Mouse (Mus musculus) hematopoietic multipotent progenitor cell, adult 10-12 weeks (in vitro differentiated cells): Measurements from ENCODE around the gene Olfr710. TPM values are rescaled to one million over a fixed set of nuclear protein-coding genes. Genes with fewer than 3 reads are reported as not detected.

ENCODE experiments used
- polyA plus RNA-seq: library from polyadenylated mRNA; stranded (reverse); fragments of >175 nt; gene quantifications from 2 replicates; pipeline ENCODE4 v1.2.3, GENCODE M21; 2012; ENCODE audit warnings: low replicate concordance

Olfr710 gene
- not detected in 2 replicates for polyA plus RNA-seq

GRCm38 (mm10) chr7:106948212-106948611 lies at the start of gene Olfr710:
TSS of gene Olfr710 (minus strand) at chr7:106948312.

GRCm38 (mm10) chr7:106975353-106975752 lies 27.2 kb upstream of the Olfr710 start, which contains the start of gene Olfr711:
TSS of gene Olfr711 (minus strand) at chr7:106975453.

GRCm38 (mm10) chr7:106963837-106964236 lies 15.7 kb upstream of the Olfr710 start, which contains the start of gene Olfr6:
TSS of gene Olfr6 (minus strand) at chr7:106963937.

GRCm38 (mm10) chr7:106932119-106932518 lies 16.0 kb downstream of the Olfr710 start, which contains the start of gene Olfr709-ps1:
TSS of gene Olfr709-ps1 (minus strand) at chr7:106932219.

GRCm38 (mm10) chr7:106907676-106908075 lies 40.4 kb downstream of the Olfr710 start, which contains the start of gene Olfr1532-ps1:
TSS of gene Olfr1532-ps1 (plus strand) at chr7:106908001.

GRCm38 (mm10) chr7:106901141-106901540 lies 47.0 kb downstream of the Olfr710 start, which contains the start of gene Olfr707:
TSS of gene Olfr707 (minus strand) at chr7:106901241.

Other genes with a start within 250 kb of the Olfr710 start
- gene Olfr695, start 231.9 kb downstream of the Olfr710 start, polyA plus RNA-seq = not detected in 2 replicates
- not detected in 2 replicates for gene Olfr697, start 205.9 kb downstream of the Olfr710 start, polyA plus RNA-seq
- gene Olfr698, start 192.9 kb downstream of the Olfr710 start, polyA plus RNA-seq = not detected in 2 replicates
- not detected in 2 replicates for gene Olfr699, start 155.1 kb downstream of the Olfr710 start, polyA plus RNA-seq
- not detected in 2 replicates for gene Olfr700, start 139.5 kb downstream of the Olfr710 start, polyA plus RNA-seq
- not detected in 2 replicates for gene Olfr701, start 134.2 kb downstream of the Olfr710 start, polyA plus RNA-seq
- not detected in 2 replicates for gene Olfr702, start 114.4 kb downstream of the Olfr710 start, polyA plus RNA-seq
- not detected in 2 replicates for gene Olfr703, start 105.0 kb downstream of the Olfr710 start, polyA plus RNA-seq
- not detected in 2 replicates for gene Olfr704, start 85.1 kb downstream of the Olfr710 start, polyA plus RNA-seq
- not detected in 2 replicates for gene Olfr705, start 71.4 kb downstream of the Olfr710 start, polyA plus RNA-seq
- not detected in 2 replicates for gene Olfr706, start 60.1 kb downstream of the Olfr710 start, polyA plus RNA-seq
- gene Olfr707, start 47.1 kb downstream of the Olfr710 start, polyA plus RNA-seq = not detected in 2 replicates
- gene Olfr1532-ps1, start 40.3 kb downstream of the Olfr710 start, polyA plus RNA-seq = not detected in 2 replicates
- not detected in 2 replicates for gene Olfr709-ps1, start 16.1 kb downstream of the Olfr710 start, polyA plus RNA-seq
- 0.03 TPM in 1 of 2 replicates, not detected in the other for gene Olfr6, start 15.6 kb upstream of the Olfr710 start, polyA plus RNA-seq
- gene Olfr711, start 27.1 kb upstream of the Olfr710 start, polyA plus RNA-seq = not detected in 2 replicates
- not detected in 2 replicates for gene Olfr2, start 57.8 kb upstream of the Olfr710 start, polyA plus RNA-seq
- gene Olfr713, start 82.9 kb upstream of the Olfr710 start, polyA plus RNA-seq = not detected in 2 replicates
- not detected in 2 replicates for gene Olfr714, start 122.7 kb upstream of the Olfr710 start, polyA plus RNA-seq
- not detected in 2 replicates for gene Olfr17, start 144.9 kb upstream of the Olfr710 start, polyA plus RNA-seq
- not detected in 2 replicates for gene Olfr715b, start 162.1 kb upstream of the Olfr710 start, polyA plus RNA-seq
- gene Olfr715, start 182.8 kb upstream of the Olfr710 start, polyA plus RNA-seq = not detected in 2 replicates
- not detected in 2 replicates for gene Olfr716, start 190.0 kb upstream of the Olfr710 start, polyA plus RNA-seq
- gene Nlrp14, start 218.7 kb upstream of the Olfr710 start, polyA plus RNA-seq = not detected in 2 replicates